Mouse (Mus musculus): Measurements from ENCODE around the gene Cetn4. TPM values are rescaled to one million over a fixed set of nuclear protein-coding genes. Genes with fewer than 3 reads are reported as not detected.

Cetn4 gene
- total and polyA plus RNA-seq, 3 experiments, result 0.89 to 2.2 (median 1.4) TPM

DNA sequence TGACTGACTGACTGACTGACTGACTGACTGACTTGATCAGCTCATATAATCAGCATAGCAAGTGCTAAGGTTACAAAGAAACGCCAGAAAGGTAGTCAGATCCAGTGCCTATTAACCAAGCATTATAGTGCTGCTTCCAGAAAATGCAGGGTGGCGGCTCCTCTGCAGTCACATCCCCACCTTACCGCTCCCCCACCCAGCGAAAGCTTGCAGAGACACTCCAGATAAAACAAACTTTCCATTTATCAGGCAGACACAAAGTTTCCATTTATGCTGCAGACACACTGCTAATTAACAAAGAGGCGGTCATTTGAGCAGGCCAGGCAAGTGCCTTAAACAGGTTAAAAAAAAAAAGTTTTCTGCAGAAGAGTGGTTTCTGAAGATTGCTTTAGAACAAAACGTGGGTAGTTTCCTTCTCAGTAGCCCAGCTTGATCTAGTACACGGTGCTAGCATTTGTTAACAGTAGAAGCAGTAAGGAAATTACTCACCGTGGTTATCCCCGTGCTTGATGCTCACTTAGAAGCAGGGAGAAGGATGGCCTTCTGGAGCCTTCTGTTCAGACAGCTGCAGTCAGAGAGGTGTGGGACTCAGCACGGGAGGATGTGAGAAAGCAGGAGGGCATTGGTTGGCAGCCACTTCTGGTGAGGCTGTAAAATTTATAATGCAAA, 53.0 kb downstream of the Cetn4 start (continued):
- peak; percentile 86 for TF ChIP-seq IRF4 (IDR thresholded peaks at IDR 0.05; ENCODE audit: low read depth, low read length)
- no peak for TF ChIP-seq TBP (conservative IDR thresholded peaks at IDR 0.05; ENCODE audit: low read depth, low read length)
- TF ChIP-seq USF1 (IDR thresholded peaks at IDR 0.05; ENCODE audit: low read depth, low read length), result no peak
- peak; percentile 55; the same call in 1 of the 2 replicates for TF ChIP-seq CHD2 (IDR thresholded peaks at IDR 0.05; ENCODE audit: low read length)
- TF ChIP-seq RAD21 (IDR thresholded peaks at IDR 0.05; ENCODE audit: low read depth, low read length), result no peak
- no peak for TF ChIP-seq ZMIZ1 (IDR thresholded peaks at IDR 0.05; ENCODE audit: low read depth, low read length)
- TF ChIP-seq ZC3H11A (IDR thresholded peaks at IDR 0.05; ENCODE audit: low read depth, low read length), result no peak
- peak; percentile 78 for TF ChIP-seq ZNF384 (IDR thresholded peaks at IDR 0.05; ENCODE audit: low read depth, low read length)
- TF ChIP-seq BHLHE40 (IDR thresholded peaks at IDR 0.05; ENCODE audit: low read depth, low read length), result peak; percentile 84
- TF ChIP-seq CHD1 (IDR thresholded peaks at IDR 0.05; ENCODE audit: low read depth, low read length), result no peak
- no peak for TF ChIP-seq POLR2AphosphoS2 (IDR thresholded peaks at IDR 0.05; ENCODE audit: low read depth, low read length)
- no peak for TF ChIP-seq UBTF (IDR thresholded peaks at IDR 0.05; ENCODE audit: low read depth, low read length)
- peak; percentile 64 for TF ChIP-seq JUND (conservative IDR thresholded peaks at IDR 0.05; ENCODE audit: low read depth, low read length)
- TF ChIP-seq POLR2A (IDR thresholded peaks at IDR 0.05; ENCODE audit: low read depth, low read length), result no peak
- TF ChIP-seq MEF2A (IDR thresholded peaks at IDR 0.05; ENCODE audit: borderline replicate concordance, low read depth, low read length), result peak; percentile 43; the same call in 1 of the 2 replicates
- no peak for TF ChIP-seq E2F4 (IDR thresholded peaks at IDR 0.05; ENCODE audit: insufficient replicate concordance, low read depth, low read length)
- no peak for TF ChIP-seq KAT2A (IDR thresholded peaks at IDR 0.05; ENCODE audit: insufficient replicate concordance, low read length)

DNA sequence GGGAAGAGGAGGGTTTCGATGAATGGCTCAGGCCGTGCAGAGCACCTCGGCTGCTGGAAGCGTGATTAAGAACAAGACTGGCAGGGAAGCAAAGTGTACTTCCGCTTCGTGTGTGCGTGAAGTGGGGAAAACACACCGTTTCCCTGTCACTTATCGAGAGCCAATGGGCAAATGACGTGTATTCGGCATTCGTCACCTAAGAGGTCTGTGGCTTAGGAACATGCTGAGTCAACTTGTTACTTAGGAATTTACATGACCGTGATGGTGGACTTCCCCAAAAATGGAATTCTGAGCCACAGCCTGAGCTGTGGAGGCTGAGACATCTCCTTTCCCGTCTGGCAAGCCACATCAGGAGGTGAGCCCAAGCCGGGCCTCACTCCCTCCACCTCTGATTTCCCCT, 54.7 kb downstream of the Cetn4 start:
- Histone ChIP-seq H3K27me3 (replicated peaks) (no peaks in the 10 kb centered on the region), H3K9ac (ENCODE audit: insufficient read depth, low read depth) (no peak overlapping the region), H3K4me3 (replicated peaks in 1 of 3; ENCODE audit: low read depth in 2 of 3, low read length in 2 of 3, poor library complexity in 1 of 3) (no peak overlapping the region), H3K4me1 (ENCODE audit: control insufficient read depth in 1 of 2, insufficient read depth in 2 of 2) (peaks cover 15 to 24% of the 10 kb centered on the region in 2 experiments), H3K27ac (ENCODE audit: insufficient read depth, low read depth) (no peak overlapping the region), H3K4me2 (ENCODE audit: insufficient read depth, low read depth, poor library complexity, severe bottlenecking) (peak overlapping the region; percentile 25; the same call in 1 of the 2 replicates), H3K9me3 (replicated peaks; ENCODE audit: low read length) (no peaks in the 10 kb centered on the region), H3K79me2 (replicated peaks; ENCODE audit: control insufficient read depth, extremely low read depth, insufficient read depth, poor library complexity, severe bottlenecking) (no peaks in the 10 kb centered on the region), H3K36me3 (replicated peaks in 1 of 2; ENCODE audit: control insufficient read depth in 1 of 2, insufficient read depth in 1 of 2, low read length in 1 of 2) (no peaks in the 10 kb centered on the region)
- 0 out of 2 replicates have a peak, but pooled peaks have one; percentile 20 for TF ChIP-seq NELFE (IDR thresholded peaks at IDR 0.05; ENCODE audit: low read depth, low read length)
- peak; percentile 37; the same call in 1 of the 2 replicates for TF ChIP-seq JUN (IDR thresholded peaks at IDR 0.05; ENCODE audit: insufficient read depth, low read depth, low read length)
- peak; percentile 76 for TF ChIP-seq MAFK (IDR thresholded peaks at IDR 0.05; ENCODE audit: insufficient replicate concordance, low read length)
- TF ChIP-seq CHD2 (IDR thresholded peaks at IDR 0.05; ENCODE audit: low read length), result peak; percentile 54; the same call in 1 of the 2 replicates
- TF ChIP-seq ZNF384 (IDR thresholded peaks at IDR 0.05; ENCODE audit: low read depth, low read length), result no peak
- TF ChIP-seq JUND (conservative IDR thresholded peaks at IDR 0.05; ENCODE audit: low read depth, low read length), result peak; percentile 34; the same call in 1 of the 2 replicates
- TF ChIP-seq RCOR1 (conservative IDR thresholded peaks at IDR 0.05; ENCODE audit: low read depth, low read length), result 0 out of 2 replicates have a peak, but pooled peaks have one; percentile 49
- no peak for TF ChIP-seq MEF2A (IDR thresholded peaks at IDR 0.05; ENCODE audit: borderline replicate concordance, low read depth, low read length)
- 0 out of 2 replicates have a peak, but pooled peaks have one; percentile 13 for TF ChIP-seq TCF12 (IDR thresholded peaks at IDR 0.05; ENCODE audit: low read depth, low read length)
- TF ChIP-seq EP300 (IDR thresholded peaks at IDR 0.05; ENCODE audit: low read length), result peak; percentile 73
- TF ChIP-seq BHLHE40 (IDR thresholded peaks at IDR 0.05; ENCODE audit: low read depth, low read length), result peak; percentile 55
- peak; percentile 26; the same call in 1 of the 2 replicates for TF ChIP-seq ELF1 (IDR thresholded peaks at IDR 0.05; ENCODE audit: low read depth, low read length)
- no peak for TF ChIP-seq E2F4 (IDR thresholded peaks at IDR 0.05; ENCODE audit: insufficient replicate concordance, low read depth, low read length)
- TF ChIP-seq MAX (IDR thresholded peaks at IDR 0.05; ENCODE audit: low read length), result 0 out of 2 replicates have a peak, but pooled peaks have one; percentile 10
- TF ChIP-seq MAZ (IDR thresholded peaks at IDR 0.05; ENCODE audit: low read depth, low read length), result no peak
- peak; percentile 68 for TF ChIP-seq IRF4 (IDR thresholded peaks at IDR 0.05; ENCODE audit: low read depth, low read length)
- no peak for TF ChIP-seq KAT2A (IDR thresholded peaks at IDR 0.05; ENCODE audit: insufficient replicate concordance, low read length)
- peak; percentile 41 for TF ChIP-seq ETS1 (conservative IDR thresholded peaks at IDR 0.05; ENCODE audit: low read depth, low read length)
- peak; percentile 20 for DNase-seq (ENCODE audit: extremely low read depth)
- dilution Hi-C loops (cut with MboI; ENCODE audit: extremely low pct_ligation_motif_present, extremely low pct_unique_long_range_greater_than_20kb, low sequenced_read_pairs), result no loop called here
- in situ Hi-C loops (cut with MboI; ENCODE audit: low pct_ligation_motif_present, low pct_unique_long_range_greater_than_20kb, low sequenced_read_pairs), result no loop called here
